ENCODE assay signal across 17 mouse cellular contexts in the genomic region with DNA sequence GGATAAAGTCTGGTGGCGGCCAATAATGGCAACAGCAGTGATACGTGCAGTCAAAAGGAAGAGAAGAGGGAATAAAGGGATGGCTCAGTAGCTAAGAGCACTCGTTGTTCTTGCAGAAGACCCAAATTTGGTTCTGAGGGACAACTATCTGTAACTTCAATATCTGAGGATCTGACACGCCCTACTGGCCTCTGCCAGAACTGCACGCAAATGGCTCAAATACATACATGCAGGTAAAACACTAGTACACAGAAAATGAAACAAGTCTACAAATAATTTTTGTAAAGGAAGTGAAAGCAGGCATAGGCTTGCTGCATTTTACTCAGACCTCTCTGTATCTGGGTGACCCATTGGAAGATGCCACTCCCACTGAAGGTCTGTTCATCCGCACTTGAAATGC. TPM values are rescaled to one million over a fixed set of nuclear protein-coding genes. Genes with fewer than 3 reads are reported as not detected.
DNase-seq lines count a peak whose midpoint lies in the region; ATAC-seq and TF ChIP-seq lines count a peak whose summit lies in the region.
"Had no signal": no experiment of that assay in that cellular context is flagged by ENCODE, and none has a peak within 500 bp of the region (broad histone marks: within the 10 kb centered on the region; RNA-seq: fewer than 3 reads in every experiment).

No protein-coding gene starts in this region.

- H3K9ac ChIP-seq in intestine, postnatal 0 days (ENCODE audit: low read depth, low read length) = no peak overlapping the region
- H3K9ac ChIP-seq in intestine, embryonic 16.5 days (ENCODE audit: low read depth, low read length) = no peak overlapping the region
- H3K9ac ChIP-seq in stomach, postnatal 0 days (ENCODE audit: low read length) = no peak overlapping the region
- H3K9ac ChIP-seq: heart, embryonic 12.5 days; limb, embryonic 15.5 days; midbrain, embryonic 12.5 days had no signal

- ATAC-seq in intestine, postnatal 0 days = no peak
- ATAC-seq in intestine, embryonic 16.5 days = no peak
- no peak for ATAC-seq in stomach, postnatal 0 days (ENCODE audit: low FRiP score, low TSS enrichment)

- no peak overlapping the region for H3K4me3 ChIP-seq in intestine, postnatal 0 days (ENCODE audit: low read depth, low read length)
- no peak overlapping the region for H3K4me3 ChIP-seq in intestine, embryonic 16.5 days (ENCODE audit: low read length)
- no peak overlapping the region for H3K4me3 ChIP-seq in stomach, postnatal 0 days (ENCODE audit: low read depth, low read length)
- H3K4me3 ChIP-seq: heart, embryonic 12.5 days; limb, embryonic 15.5 days; midbrain, embryonic 12.5 days had no signal

- DNase-seq in thymus, postnatal 4 days = peak; percentile 34
- DNase-seq in thymus, postnatal 14 days = no peak
- DNase-seq in ZHBTc4 (ENCODE audit: low read depth, low spot score) = peak; percentile 52
- DNase-seq in stomach, postnatal 0 days (ENCODE audit: low spot score) = no peak
- no peak for DNase-seq in gastrocnemius, postnatal 36 days
- no peak for DNase-seq in yolk sac, embryonic 10.5 days (ENCODE audit: low spot score)
- DNase-seq: cerebellum, adult 9-10 months; heart, postnatal 4 days; kidney, adult 11 months; kidney, postnatal 4 days; lung, postnatal 10 days had no signal

- H3K4me1 ChIP-seq in intestine, postnatal 0 days (replicated peaks; ENCODE audit: control insufficient read depth, insufficient read depth, low read length) = no peaks in the 10 kb centered on the region
- peaks cover 4% of the 10 kb centered on the region; the same call in 1 of the 2 replicates for H3K4me1 ChIP-seq in intestine, embryonic 16.5 days (ENCODE audit: control insufficient read depth, insufficient read depth, low read length)
- H3K4me1 ChIP-seq in stomach, postnatal 0 days (replicated peaks; ENCODE audit: control insufficient read depth, insufficient read depth) = no peaks in the 10 kb centered on the region

- 0 out of 2 replicates have a peak, but pooled peaks cover 3% of the 10 kb centered on the region for H3K27me3 ChIP-seq in intestine, postnatal 0 days (replicated peaks; ENCODE audit: control insufficient read depth, insufficient read depth, low read length)
- peaks cover 11% of the 10 kb centered on the region for H3K27me3 ChIP-seq in intestine, embryonic 16.5 days (replicated peaks; ENCODE audit: control insufficient read depth, insufficient read depth, low read length)
- no peaks in the 10 kb centered on the region for H3K27me3 ChIP-seq in stomach, postnatal 0 days (ENCODE audit: control insufficient read depth, insufficient read depth, low read length)

- no peaks in the 10 kb centered on the region for H3K36me3 ChIP-seq in intestine, postnatal 0 days (ENCODE audit: control insufficient read depth, insufficient read depth)
- H3K36me3 ChIP-seq in intestine, embryonic 16.5 days (ENCODE audit: control insufficient read depth, insufficient read depth, low read length) = no peaks in the 10 kb centered on the region
- no peaks in the 10 kb centered on the region for H3K36me3 ChIP-seq in stomach, postnatal 0 days (ENCODE audit: control insufficient read depth, insufficient read depth, low read length)
- H3K36me3 ChIP-seq: heart, embryonic 12.5 days; limb, embryonic 15.5 days; midbrain, embryonic 12.5 days had no signal

- no peaks in the 10 kb centered on the region for H3K9me3 ChIP-seq in intestine, postnatal 0 days (ENCODE audit: control insufficient read depth)
- no peaks in the 10 kb centered on the region for H3K9me3 ChIP-seq in intestine, embryonic 16.5 days (ENCODE audit: control insufficient read depth, low read length)
- no peaks in the 10 kb centered on the region for H3K9me3 ChIP-seq in stomach, postnatal 0 days (ENCODE audit: control insufficient read depth, low read length)
- H3K9me3 ChIP-seq: heart, embryonic 12.5 days; limb, embryonic 15.5 days; midbrain, embryonic 12.5 days had no signal

- H3K4me2 ChIP-seq in intestine, postnatal 0 days (replicated peaks; ENCODE audit: low read depth) = no peak overlapping the region
- no peak overlapping the region for H3K4me2 ChIP-seq in intestine, embryonic 16.5 days (ENCODE audit: low read depth, low read length)
- H3K4me2 ChIP-seq in stomach, postnatal 0 days (replicated peaks; ENCODE audit: low read depth) = no peak overlapping the region
- H3K4me2 ChIP-seq: heart, embryonic 12.5 days; limb, embryonic 15.5 days; midbrain, embryonic 12.5 days had no signal

- WGBS in intestine, postnatal 0 days = 79% methylated on average over 6 of the region's 6 CpGs
- WGBS in intestine, embryonic 16.5 days = 76% methylated on average over 6 of the region's 6 CpGs
- 87% methylated on average over 6 of the region's 6 CpGs for WGBS in stomach, postnatal 0 days

- no peak for TF ChIP-seq EP300 in stomach, postnatal 0 days (optimal IDR thresholded peaks at IDR 0.05)

- TF ChIP-seq CTCF in intestine, postnatal 0 days (IDR thresholded peaks at IDR 0.05; ENCODE audit: low read depth) = peak; percentile 44
- peak; percentile 48 for TF ChIP-seq CTCF in stomach, postnatal 0 days (IDR thresholded peaks at IDR 0.05; ENCODE audit: low read depth)

- intact Hi-C loops in gastrocnemius, postnatal 36 days (cut with DNase I) = no loop called here

- no peak overlapping the region for H3K27ac ChIP-seq in intestine, postnatal 0 days (ENCODE audit: low read depth, low read length)
- H3K27ac ChIP-seq in intestine, embryonic 16.5 days (ENCODE audit: low read length) = no peak overlapping the region
- H3K27ac ChIP-seq in stomach, postnatal 0 days (replicated peaks) = no peak overlapping the region
- H3K27ac ChIP-seq: limb, embryonic 15.5 days; midbrain, embryonic 12.5 days had no signal

RNA-seq across cellular contexts. Expression of gene Dlg3, which starts 1.7 kb away (rescaled TPM):
- 2.2 and 2.9 TPM in 2 replicates for polyA plus RNA-seq in intestine, postnatal 0 days (2015; fragmentation: Nextera tagmentation; extraction: Ambion mirVana)
- polyA plus RNA-seq in intestine, embryonic 16.5 days (2015; fragmentation: Nextera tagmentation; extraction: Ambion mirVana) = 8.5 and 11.0 TPM in 2 replicates
- 3.0 and 3.2 TPM in 2 replicates for polyA plus RNA-seq in stomach, postnatal 0 days (2015; fragmentation: Nextera tagmentation; extraction: Ambion mirVana)
- 1 to 10 TPM; 1.2 to 1.8 TPM for total RNA-seq in gastrocnemius, postnatal 36 days (2021)

RNA-seq across cellular contexts. Expression of gene Gdpd2, which starts 36.2 kb away (rescaled TPM):
- 7.2 and 7.7 TPM in 2 replicates for polyA plus RNA-seq in intestine, postnatal 0 days (2015; fragmentation: Nextera tagmentation; extraction: Ambion mirVana)
- polyA plus RNA-seq in intestine, embryonic 16.5 days (2015; fragmentation: Nextera tagmentation; extraction: Ambion mirVana) = 1.5 and 1.8 TPM in 2 replicates
- polyA plus RNA-seq in stomach, postnatal 0 days (2015; fragmentation: Nextera tagmentation; extraction: Ambion mirVana) = 21.4 and 28.1 TPM in 2 replicates
- total RNA-seq in gastrocnemius, postnatal 36 days (2021) = not detected
- total RNA-seq: gastrocnemius, adult 18-20 months had no signal

Comparison
In these comparisons a context has a peak if more than half of its experiments do, and no peak if none do; other contexts are left out.
1. DNase-seq: peak in thymus, postnatal 4 days (single experiment) and ZHBTc4 (single experiment); none in thymus, postnatal 14 days (single experiment), stomach, postnatal 0 days (single experiment), gastrocnemius, postnatal 36 days (0 of 2) and yolk sac, embryonic 10.5 days (single experiment).